Mouse (Mus musculus): Measurements from ENCODE around the gene Cgas. TPM values are rescaled to one million over a fixed set of nuclear protein-coding genes. Genes with fewer than 3 reads are reported as not detected.

Gene Cgas
- 1.2 and 1.6 TPM in 2 replicates for polyA plus RNA-seq (2012; rRNA removed)

GRCm38 (mm10) chr9:78442579-78443392, at the start of gene Cgas:
Gene Cgas (minus strand): TSS chr9:78443237.

GRCm38 (mm10) chr9:78488890-78489420, 45.9 kb upstream of the Cgas start, which contains the start of gene Eef1a1:
Gene Eef1a1 (minus strand): TSS chr9:78489151.

GRCm38 (mm10) chr9:78447973-78448873, 5.2 kb upstream of the Cgas start, which contains the start of the genes Mto1 and Gm17324:
Gene Mto1 (plus strand): TSS chr9:78448208.
Gene Gm17324 (minus strand): TSS chr9:78448786.

GRCm38 (mm10) chr9:78395630-78396351, 47.2 kb downstream of the Cgas start, which contains the start of gene Ddx43:
Gene Ddx43 (plus strand): TSS chr9:78395777.

Other genes starting within 250 kb of the Cgas start
- gene Gsta1, start 212.6 kb downstream of the Cgas start, polyA plus RNA-seq (2012; rRNA removed): not detected in 2 replicates
- 0.11 TPM in 1 of 2 replicates, not detected in the other for gene Gm3776, start 186.1 kb downstream of the Cgas start, polyA plus RNA-seq (2012; rRNA removed)
- 0.06 TPM in 1 of 2 replicates, not detected in the other for gene Gm10639, start 153.3 kb downstream of the Cgas start, polyA plus RNA-seq (2012; rRNA removed)
- gene Omt2a, start 128.4 kb downstream of the Cgas start, polyA plus RNA-seq (2012; rRNA removed): not detected in 2 replicates
- gene Omt2b, start 115.6 kb downstream of the Cgas start, polyA plus RNA-seq (2012; rRNA removed): not detected in 2 replicates
- gene Gsta2, start 87.4 kb downstream of the Cgas start, polyA plus RNA-seq (2012; rRNA removed): 0.09 and 0.59 TPM in 2 replicates
- not detected in 2 replicates for gene Dppa5a, start 75.1 kb downstream of the Cgas start, polyA plus RNA-seq (2012; rRNA removed)
- 0.01 TPM in 1 of 2 replicates, not detected in the other for gene Ooep, start 64.5 kb downstream of the Cgas start, polyA plus RNA-seq (2012; rRNA removed)
- gene Ddx43, start 47.5 kb downstream of the Cgas start, polyA plus RNA-seq (2012; rRNA removed): 0.02 and 0.03 TPM in 2 replicates
- 10.5 and 12.3 TPM in 2 replicates for gene Mto1, start 5.0 kb upstream of the Cgas start, polyA plus RNA-seq (2012; rRNA removed)
- 0.13 TPM in 2 replicates for gene Gm17324, start 5.5 kb upstream of the Cgas start, polyA plus RNA-seq (2012; rRNA removed)
- gene Eef1a1, start 45.9 kb upstream of the Cgas start, polyA plus RNA-seq (2012; rRNA removed): 4,026 and 4,162 TPM in 2 replicates
- gene Slc17a5, start 144.8 kb upstream of the Cgas start, polyA plus RNA-seq (2012; rRNA removed): 3.8 and 4.1 TPM in 2 replicates
- 0.03 and 0.05 TPM in 2 replicates for gene Cd109, start 172.3 kb upstream of the Cgas start, polyA plus RNA-seq (2012; rRNA removed)